Comparison of ENCODE assay signal across 1 mouse cellular context in genomic region chr7:128664861-128665377, GRCm38 (mm10).
TF ChIP-seq lines count a peak whose summit lies in the region.

No protein-coding gene starts in this region.

TF ChIP-seq in MEL, 35 proteins besides CTCF, POLR2A, EP300 and RAD21 (continued from another document):
- TF ChIP-seq TCF12 (IDR thresholded peaks at IDR 0.05; ENCODE audit: low read depth, low read length) (0 out of 2 replicates have a peak, but pooled peaks have one; percentile 35), CHD1 (IDR thresholded peaks at IDR 0.05; ENCODE audit: low read depth, low read length) (no peak), ZKSCAN1 (IDR thresholded peaks at IDR 0.05; ENCODE audit: low read depth, low read length) (no peak), USF1 (IDR thresholded peaks at IDR 0.05; ENCODE audit: low read depth, low read length) (no peak), ETS1 (IDR thresholded peaks at IDR 0.05; ENCODE audit: low read depth, low read length) (peak; percentile 33; the same call in 1 of the 2 replicates), TBP (IDR thresholded peaks at IDR 0.05; ENCODE audit: low read depth, low read length) (no peak), GABPA (IDR thresholded peaks at IDR 0.05; ENCODE audit: low read depth, low read length) (no peak), MYC (IDR thresholded peaks at IDR 0.05; ENCODE audit: low read depth, low read length) (no peak), ZMIZ1 (IDR thresholded peaks at IDR 0.05; ENCODE audit: low read depth, low read length) (no peak), HCFC1 (IDR thresholded peaks at IDR 0.05; ENCODE audit: low read depth, low read length) (no peak), E2F4 (IDR thresholded peaks at IDR 0.05; ENCODE audit: borderline replicate concordance, low read depth, low read length) (no peak), SIN3A (IDR thresholded peaks at IDR 0.05; ENCODE audit: low read length) (0 out of 2 replicates have a peak, but pooled peaks have one; percentile 34), UBTF (IDR thresholded peaks at IDR 0.05; ENCODE audit: borderline replicate concordance, insufficient read depth, low read depth, low read length) (no peak), POLR2AphosphoS2 (IDR thresholded peaks at IDR 0.05; ENCODE audit: low read length) (no peak), NRF1 (IDR thresholded peaks at IDR 0.05; ENCODE audit: insufficient read depth, low read depth, low read length, poor library complexity, severe bottlenecking) (no peak), CHD2 (IDR thresholded peaks at IDR 0.05; ENCODE audit: low read length) (no peak), ZC3H11A (IDR thresholded peaks at IDR 0.05; ENCODE audit: low read depth, low read length) (no peak), GATA1 (IDR thresholded peaks at IDR 0.05; ENCODE audit: low read depth, low read length) (no peak), KAT2A (conservative IDR thresholded peaks at IDR 0.05; ENCODE audit: low read depth, low read length) (no peak), RCOR1 (IDR thresholded peaks at IDR 0.05; ENCODE audit: low read depth, low read length) (no peak), MXI1 (IDR thresholded peaks at IDR 0.05; ENCODE audit: low read depth, low read length) (no peak; the same call in 1 of the 2 replicates), POLR2AphosphoS5 (IDR thresholded peaks at IDR 0.05; ENCODE audit: borderline replicate concordance, low read depth, low read length) (no peak), MAZ (IDR thresholded peaks at IDR 0.05; ENCODE audit: low read depth, low read length) (no peak), BHLHE40 (IDR thresholded peaks at IDR 0.05; ENCODE audit: borderline replicate concordance, low read depth, low read length) (0 out of 2 replicates have a peak, but pooled peaks have one; percentile 10), USF2 (IDR thresholded peaks at IDR 0.05; ENCODE audit: borderline replicate concordance in 1 of 2, insufficient read depth in 1 of 2, low read depth in 1 of 2, low read length in 2 of 2) (no peak), JUND (IDR thresholded peaks at IDR 0.05; ENCODE audit: low read depth, low read length) (no peak), MEF2A (IDR thresholded peaks at IDR 0.05; ENCODE audit: extremely low read depth, insufficient replicate concordance, low read depth, low read length, poor library complexity, severe bottlenecking) (no peak), ELF1 (IDR thresholded peaks at IDR 0.05; ENCODE audit: low read depth, low read length) (no peak), MAX (IDR thresholded peaks at IDR 0.05; ENCODE audit: low read length) (no peak), SMC3 (IDR thresholded peaks at IDR 0.05; ENCODE audit: low read depth, low read length) (no peak), MAFK (IDR thresholded peaks at IDR 0.05; ENCODE audit: borderline replicate concordance, low read depth, low read length) (no peak)
